Mouse (Mus musculus) kidney, embryonic 16.5 days (tissue): ENCODE measurements at regions not wholly inside any gene's neighbourhood (a gene's known extent, or its start where the extent isn't known, plus 50 kb on each side); places are given as distances from the start of the nearest gene placed in this dataset.
A peak's percentile ranks its signal among the peaks of the same experiment; 100 is the strongest.

Experiments
- ATAC-seq: fragments of 200-750 bp; cut with Nextera tagmentation; 2 replicates; pipeline ENCODE4 v1.8.0; 2017; ENCODE audit warnings: moderate TSS enrichment; ENCODE audit not compliant: low FRiP score, low TSS enrichment
- H3K27ac ChIP-seq: fragments of 300-500 bp; sonication (generic); 2 replicates; pipeline ENCODE4 v1.5.1; 2014; ENCODE audit warnings: low read length
- H3K27me3 ChIP-seq: fragments of 300-500 bp; sonication (generic); 2 replicates; pipeline ENCODE4 v1.6.1; 2014; ENCODE audit warnings: low read length, control low read depth, mixed read lengths; ENCODE audit not compliant: insufficient read depth
- H3K36me3 ChIP-seq: fragments of 300-500 bp; sonication (generic); 2 replicates; pipeline ENCODE4 v1.6.1; 2014; ENCODE audit warnings: low read length, control low read depth, mixed read lengths; ENCODE audit not compliant: insufficient read depth
- H3K4me1 ChIP-seq: fragments of 300-500 bp; sonication (generic); 2 replicates; pipeline ENCODE4 v1.6.1; 2014; ENCODE audit warnings: low read length, control low read depth, mixed read lengths; ENCODE audit not compliant: insufficient read depth
- H3K4me2 ChIP-seq: fragments of 300-500 bp; sonication (generic); replicated peaks from 2 replicates; pipeline ENCODE4 v1.6.1; 2014; ENCODE audit warnings: low read depth, low read length
- H3K4me3 ChIP-seq: fragments of 300-500 bp; sonication (generic); 2 replicates; pipeline ENCODE4 v1.5.1; 2014; ENCODE audit warnings: mild to moderate bottlenecking, low read length
- H3K9ac ChIP-seq: fragments of 300-500 bp; sonication (generic); replicated peaks from 2 replicates; pipeline ENCODE4 v1.6.1; 2014; ENCODE audit warnings: low read length
- H3K9me3 ChIP-seq: fragments of 300-500 bp; sonication (generic); 2 replicates; pipeline ENCODE4 v1.6.1; 2016; ENCODE audit warnings: low read length, control low read depth
- WGBS: fragments of 180-500 bp; shearing (Covaris S2); extraction: QIAGEN DNeasy Blood & Tissue Kit; methylation state at CpG from one replicate; pipeline ENCODE4 v1.1.7; 2014; 5-methylcytosine and 5-hydroxymethylcytosine counted together

DNA sequence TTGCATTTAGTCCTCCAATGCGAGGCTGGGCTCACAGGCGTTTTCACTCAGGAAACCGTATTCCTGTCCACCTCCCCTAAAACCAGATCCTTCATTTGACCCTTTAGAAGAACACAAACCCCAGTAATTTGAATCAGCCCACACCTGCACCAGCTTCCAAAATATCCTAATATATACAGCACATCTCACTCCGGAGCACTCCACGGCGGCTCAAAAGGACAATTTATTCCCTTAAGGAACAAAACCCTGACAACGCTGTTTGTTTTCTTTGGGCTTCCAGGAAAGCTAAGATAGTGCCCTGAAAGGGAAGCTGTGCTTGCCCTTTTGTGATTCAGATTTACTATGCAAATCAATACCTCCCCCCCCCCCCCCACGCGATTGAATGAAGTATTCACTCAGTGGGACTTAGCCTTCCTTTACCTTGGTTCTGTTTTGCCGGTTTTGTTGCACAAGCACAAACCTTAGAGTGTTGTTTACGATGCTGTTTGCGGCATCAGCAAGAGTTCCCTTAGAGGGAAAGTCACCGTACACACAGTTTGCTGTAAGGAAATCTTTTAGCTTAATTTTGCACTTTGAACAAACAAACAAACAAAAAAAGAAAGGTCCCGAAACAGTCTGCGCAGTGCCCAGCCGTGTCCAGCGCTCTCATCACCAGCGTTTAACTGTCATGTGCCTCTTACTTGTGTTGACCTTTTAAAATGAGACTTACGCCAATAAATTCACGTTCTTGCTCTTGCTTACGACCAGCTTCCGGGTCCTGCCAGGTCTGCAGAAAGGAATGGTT, 111.2 kb upstream of the Six2 start:
- Histone ChIP-seq H3K4me3 (peak overlapping the region; percentile 54), H3K4me2 (peak overlapping the region; percentile 87), H3K27ac (peak overlapping the region; percentile 85), H3K9ac (peak overlapping the region; percentile 59), H3K4me1 (peaks cover 13% of the 10 kb centered on the region), H3K36me3 (no peaks in the 10 kb centered on the region), H3K9me3 (no peaks in the 10 kb centered on the region), H3K27me3 (peaks cover 64% of the 10 kb centered on the region)
- under 1% methylated on average over 22 of the region's 22 CpGs for WGBS
- peak; percentile 29; the same call in 1 of the 2 replicates for ATAC-seq

DNA sequence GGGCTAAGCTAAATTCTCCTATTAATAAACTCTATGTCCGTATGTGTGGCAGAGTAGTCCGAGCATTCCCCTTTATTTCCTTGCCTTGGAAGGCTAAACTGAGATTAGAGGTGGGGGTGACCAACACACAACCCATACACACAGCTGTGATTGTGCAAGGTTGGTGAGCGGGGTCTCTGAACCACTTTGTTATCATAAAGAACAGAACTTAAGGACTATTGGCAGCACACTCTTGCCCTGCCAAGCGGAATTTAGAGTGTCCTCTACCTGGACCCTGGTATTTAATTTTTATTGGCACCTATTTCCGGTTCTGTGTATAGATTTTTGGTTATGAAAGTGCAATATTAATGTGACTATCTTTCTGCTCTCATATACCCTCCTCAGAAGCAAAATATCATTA, 109.7 kb upstream of the Six2 start:
- H3K9me3 ChIP-seq, result no peaks in the 10 kb centered on the region
- ATAC-seq, result no peak
- H3K4me1 ChIP-seq, result peaks cover 13% of the 10 kb centered on the region
- H3K27me3 ChIP-seq, result peaks cover 56% of the 10 kb centered on the region
- 40% methylated on average over 5 of the region's 5 CpGs for WGBS
- no peak overlapping the region for H3K4me3 ChIP-seq
- no peaks in the 10 kb centered on the region for H3K36me3 ChIP-seq
- no peak overlapping the region for H3K27ac ChIP-seq
- no peak overlapping the region for H3K4me2 ChIP-seq
- H3K9ac ChIP-seq, result no peak overlapping the region

DNA sequence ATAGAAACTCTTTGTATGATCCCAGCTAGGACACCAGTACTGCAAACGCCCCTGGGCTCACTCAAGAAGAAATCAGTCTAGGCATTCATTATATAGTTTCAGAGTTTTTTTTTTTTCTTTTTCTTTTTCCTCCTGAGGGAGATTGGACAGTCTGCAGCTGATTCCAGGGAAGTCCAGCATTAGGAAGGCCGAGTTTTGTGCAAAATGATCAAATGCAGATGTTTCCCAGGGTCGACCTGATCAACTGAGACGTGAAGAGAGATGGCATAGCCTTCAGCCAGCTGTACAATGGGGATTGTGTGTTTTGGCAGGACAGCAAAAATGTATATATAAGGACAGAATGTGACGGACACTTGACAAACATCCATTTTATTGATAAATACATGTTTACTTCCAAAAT, 107.7 kb upstream of the Six2 start:
- Histone ChIP-seq H3K9me3 (no peaks in the 10 kb centered on the region), H3K27ac (no peak overlapping the region), H3K4me2 (no peak overlapping the region), H3K27me3 (peaks cover 38% of the 10 kb centered on the region), H3K4me3 (no peak overlapping the region), H3K36me3 (no peaks in the 10 kb centered on the region), H3K9ac (no peak overlapping the region), H3K4me1 (peaks cover 13% of the 10 kb centered on the region)
- 58% methylated on average over 5 of the region's 5 CpGs for WGBS
- no peak for ATAC-seq

DNA sequence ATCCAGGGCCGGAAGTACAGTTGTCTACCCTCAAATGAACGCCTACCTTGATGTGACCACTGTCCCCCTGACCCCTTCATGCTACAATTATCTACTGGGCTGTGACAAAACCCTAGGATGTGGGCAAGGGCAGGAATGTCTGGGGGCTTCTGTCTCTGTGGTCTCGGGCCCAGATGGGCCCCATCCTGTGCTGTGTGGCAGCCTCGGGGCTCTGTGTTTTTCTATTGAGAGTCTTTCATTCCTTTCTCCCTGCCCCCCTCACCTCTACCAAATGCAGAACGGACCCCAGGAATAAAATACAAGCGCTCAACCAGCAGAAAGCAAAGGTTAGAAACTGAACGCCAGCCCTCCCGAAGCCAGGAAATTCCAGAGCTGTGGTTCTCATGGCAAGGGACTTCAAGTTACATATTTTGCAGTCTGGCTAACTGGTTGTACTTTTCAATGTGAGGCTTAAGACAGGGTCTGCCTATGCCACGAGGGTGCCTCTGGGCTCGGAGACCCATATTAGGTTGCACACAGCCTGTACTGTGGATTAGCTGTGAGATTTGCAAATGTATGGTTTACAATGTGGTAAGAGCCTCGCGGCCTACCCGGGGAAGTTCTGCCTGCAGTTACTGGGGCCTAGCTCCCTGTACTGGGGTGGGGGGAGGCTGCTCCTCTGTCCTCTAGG, 97.7 kb upstream of the Six2 start:
- H3K27ac ChIP-seq, result no peak overlapping the region
- H3K4me2 ChIP-seq, result no peak overlapping the region
- H3K4me3 ChIP-seq, result no peak overlapping the region
- H3K9ac ChIP-seq, result no peak overlapping the region
- no peaks in the 10 kb centered on the region for H3K9me3 ChIP-seq
- WGBS, result 31% methylated on average over 13 of the region's 13 CpGs
- ATAC-seq, result no peak
- no peaks in the 10 kb centered on the region for H3K27me3 ChIP-seq
- H3K36me3 ChIP-seq, result no peaks in the 10 kb centered on the region
- peaks cover 7% of the 10 kb centered on the region for H3K4me1 ChIP-seq

DNA sequence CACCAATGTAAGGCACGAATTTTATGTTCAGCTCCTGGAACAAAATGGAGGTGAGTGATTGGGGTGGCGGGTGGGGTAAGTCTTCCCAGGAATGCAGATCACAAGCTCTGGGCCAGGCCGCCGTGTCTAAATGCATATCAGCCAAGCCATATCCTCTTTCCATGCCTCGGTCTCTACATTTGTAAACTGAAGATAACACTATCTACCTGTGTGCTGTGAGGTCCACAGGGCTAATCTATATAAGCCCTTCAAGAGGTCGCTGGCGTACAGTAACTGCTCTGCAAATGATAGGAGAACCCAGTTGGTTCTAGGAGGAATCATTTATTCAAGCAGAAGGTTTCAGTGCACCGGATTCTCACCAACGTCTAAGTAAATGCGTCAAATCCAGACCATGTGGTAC, 92.4 kb upstream of the Six2 start:
- Histone ChIP-seq H3K27me3 (no peaks in the 10 kb centered on the region), H3K9ac (no peak overlapping the region), H3K27ac (no peak overlapping the region), H3K9me3 (no peaks in the 10 kb centered on the region), H3K4me2 (no peak overlapping the region), H3K4me1 (peaks cover under 1% of the 10 kb centered on the region; the same call in 1 of the 2 replicates), H3K36me3 (no peaks in the 10 kb centered on the region), H3K4me3 (no peak overlapping the region)
- 94% methylated on average over 10 of the region's 10 CpGs for WGBS
- ATAC-seq, result no peak

DNA sequence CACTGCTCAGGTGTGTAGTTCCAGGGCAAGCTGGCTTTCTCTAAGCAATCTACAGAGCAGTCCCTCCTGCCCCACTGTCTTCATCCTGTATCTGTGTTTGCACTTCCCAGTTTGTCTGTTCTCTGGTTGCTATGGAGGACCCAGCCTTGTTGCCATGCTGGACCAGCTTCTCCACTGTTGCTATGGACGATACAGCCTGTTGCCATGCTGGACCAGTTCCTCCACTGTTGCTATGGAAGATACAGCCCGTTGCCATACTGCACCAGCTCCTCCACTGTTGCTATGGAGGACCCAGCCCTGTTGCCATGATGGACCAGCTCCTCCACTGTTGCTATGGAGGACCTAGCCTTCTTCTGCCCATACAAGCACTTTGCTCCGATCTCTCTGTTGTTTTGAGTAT, 88.8 kb upstream of the Six2 start:
- H3K4me3 ChIP-seq, result no peak overlapping the region
- no peaks in the 10 kb centered on the region; the same call in 1 of the 2 replicates for H3K27me3 ChIP-seq
- H3K36me3 ChIP-seq, result no peaks in the 10 kb centered on the region
- no peak overlapping the region for H3K4me2 ChIP-seq
- no peaks in the 10 kb centered on the region for H3K9me3 ChIP-seq
- no peaks in the 10 kb centered on the region for H3K4me1 ChIP-seq
- WGBS, result 80% methylated on average over 3 of the region's 3 CpGs
- H3K9ac ChIP-seq, result no peak overlapping the region
- no peak for ATAC-seq
- H3K27ac ChIP-seq, result no peak overlapping the region

DNA sequence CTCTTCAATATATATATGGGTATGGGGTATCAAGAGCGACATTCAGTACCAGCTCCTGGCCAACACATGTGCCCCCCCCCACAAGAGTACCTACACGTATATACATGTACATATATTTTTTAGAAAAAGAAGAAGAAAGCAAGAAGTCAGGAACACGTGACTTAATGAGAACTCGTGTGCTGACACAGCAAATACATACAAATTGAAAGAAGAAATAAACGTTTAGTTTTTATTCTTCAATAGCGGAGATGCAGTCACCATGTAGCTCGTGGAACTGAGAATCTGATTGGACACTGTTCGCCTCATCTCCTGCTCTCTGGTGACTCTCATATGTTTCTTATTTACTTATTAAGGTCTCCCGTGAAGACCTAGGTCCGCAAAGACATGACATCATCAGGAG, 80.3 kb upstream of the Six2 start:
- Histone ChIP-seq H3K4me2 (no peak overlapping the region), H3K9me3 (no peaks in the 10 kb centered on the region), H3K36me3 (no peaks in the 10 kb centered on the region), H3K27ac (no peak overlapping the region), H3K4me1 (no peaks in the 10 kb centered on the region), H3K9ac (no peak overlapping the region), H3K4me3 (no peak overlapping the region), H3K27me3 (no peaks in the 10 kb centered on the region)
- ATAC-seq, result no peak
- WGBS, result 90% methylated on average over 10 of the region's 10 CpGs

DNA sequence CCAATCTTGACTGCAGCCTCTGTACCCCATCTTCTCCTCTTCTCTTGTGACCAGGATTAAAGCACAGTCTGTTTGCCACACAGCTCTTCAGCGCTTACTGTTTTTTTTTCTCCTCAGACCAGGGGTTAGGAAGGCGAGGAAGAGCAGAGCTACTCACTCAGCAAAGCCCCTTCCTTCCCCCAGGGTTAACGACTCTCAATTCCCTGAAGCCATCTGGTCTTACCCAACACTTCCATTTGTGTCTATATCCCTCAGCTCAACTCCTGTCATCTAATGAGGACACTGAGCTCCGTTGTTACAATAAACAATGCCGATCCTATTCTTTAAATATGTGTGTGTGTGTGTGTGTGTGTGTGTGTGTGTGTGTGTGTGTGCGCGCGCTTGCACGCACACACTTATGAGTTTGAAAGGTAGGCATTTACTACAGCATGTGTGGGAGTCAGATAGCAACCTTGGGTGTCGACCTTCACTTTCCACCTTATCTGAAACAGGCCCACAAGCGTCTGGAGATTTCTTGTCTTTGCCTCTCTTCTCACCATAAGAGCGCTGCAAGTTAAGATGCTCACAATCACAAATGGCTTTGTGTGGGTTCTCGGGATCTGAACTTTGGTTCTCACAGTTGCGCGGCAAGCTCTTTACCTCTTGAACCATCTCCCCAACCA, 79.3 kb upstream of the Six2 start:
- Histone ChIP-seq H3K9me3 (no peaks in the 10 kb centered on the region), H3K9ac (no peak overlapping the region), H3K4me3 (no peak overlapping the region), H3K27me3 (no peaks in the 10 kb centered on the region), H3K4me1 (no peaks in the 10 kb centered on the region), H3K36me3 (no peaks in the 10 kb centered on the region), H3K27ac (no peak overlapping the region), H3K4me2 (no peak overlapping the region)
- whole genome bisulfite sequencing, result 74% methylated on average over 15 of the region's 15 CpGs
- ATAC-seq, result no peak

DNA sequence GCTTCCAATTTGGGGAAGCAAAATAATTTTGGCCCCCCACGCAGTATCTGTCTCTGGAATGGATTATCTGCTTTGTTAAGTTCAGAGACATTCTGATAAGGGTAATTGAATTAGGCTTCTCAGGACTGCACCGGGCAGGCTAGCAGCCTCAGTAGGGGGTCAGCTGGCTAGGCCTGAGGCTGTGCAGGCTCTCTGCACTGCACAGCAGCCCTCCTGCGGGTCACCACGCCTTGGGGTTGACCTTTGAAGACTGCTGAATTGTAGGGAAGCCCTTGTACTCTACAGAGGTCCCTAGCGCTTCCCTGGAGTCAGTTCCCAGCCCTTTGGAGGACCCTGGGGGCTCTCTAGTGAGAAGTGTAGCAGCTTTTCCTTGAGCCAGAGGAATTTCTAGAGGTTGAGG, 78.5 kb upstream of the Six2 start:
- H3K27ac ChIP-seq, result no peak overlapping the region
- no peak overlapping the region for H3K4me2 ChIP-seq
- 16% methylated on average over 5 of the region's 5 CpGs for WGBS
- ATAC-seq, result 0 out of 2 replicates have a peak, but pooled peaks have one; percentile 39
- H3K4me1 ChIP-seq, result no peaks in the 10 kb centered on the region
- H3K9ac ChIP-seq, result no peak overlapping the region
- H3K36me3 ChIP-seq, result no peaks in the 10 kb centered on the region
- no peaks in the 10 kb centered on the region for H3K27me3 ChIP-seq
- H3K9me3 ChIP-seq, result no peaks in the 10 kb centered on the region
- H3K4me3 ChIP-seq, result no peak overlapping the region
